Mouse (Mus musculus) liver, embryonic 14.5 days (tissue): ENCODE results near the gene Tmem60. TPM values are rescaled to one million over a fixed set of nuclear protein-coding genes. Genes with fewer than 3 reads are reported as not detected.

Experiments
- ATAC-seq: fragments of 200-750 bp; cut with Nextera tagmentation; 2 replicates; pipeline ENCODE4 v1.8.0; 2017; ENCODE audit warnings: moderate number of reproducible peaks, mild to moderate bottlenecking, moderate library complexity; ENCODE audit not compliant: insufficient read depth
- DNase-seq, 3 experiments: peaks; one replicate each; pipeline ENCODE4 v3.0.0-alpha.2; 2012 to 2013; ENCODE audit warnings: low read depth in 3 of 3, low spot score in 3 of 3
- H3K27ac ChIP-seq: fragments of 300-500 bp; sonication (generic); 2 replicates; pipeline ENCODE4 v1.5.1; 2014; ENCODE audit warnings: moderate library complexity, mild to moderate bottlenecking, control low read depth, inconsistent platforms
- H3K27me3 ChIP-seq: fragments of 300-500 bp; sonication (generic); 2 replicates; pipeline ENCODE4 v1.6.1; 2014; ENCODE audit warnings: mild to moderate bottlenecking, low read length, moderate library complexity; ENCODE audit not compliant: control insufficient read depth, insufficient read depth
- H3K36me3 ChIP-seq: fragments of 300-500 bp; sonication (generic); replicated peaks from 2 replicates; pipeline ENCODE4 v1.6.1; 2014; ENCODE audit warnings: low read depth; ENCODE audit not compliant: control insufficient read depth, insufficient read depth
- H3K4me1 ChIP-seq, 2 experiments: fragments of 200-500 bp in 1 of 2; fragments of 300-500 bp in 1 of 2; sonication (generic) in 1 of 2; replicated peaks; 2 replicates each; pipeline ENCODE4 v1.6.1; 2012 to 2014; ENCODE audit warnings: antibody characterized with exemption in 1 of 2, inconsistent platforms in 1 of 2, low read length in 1 of 2; ENCODE audit not compliant: control insufficient read depth in 2 of 2, insufficient read depth in 2 of 2
- H3K4me2 ChIP-seq: fragments of 300-500 bp; sonication (generic); 2 replicates; pipeline ENCODE4 v1.6.1; 2014; ENCODE audit warnings: low read depth, mild to moderate bottlenecking, control low read depth, moderate library complexity
- H3K4me3 ChIP-seq, 2 experiments: fragments of 200-500 bp in 1 of 2; fragments of 300-500 bp in 1 of 2; sonication (generic) in 1 of 2; 2 replicates each; pipeline ENCODE4 v1.5.1; 2012 to 2014; ENCODE audit warnings: low read depth in 2 of 2, low read length in 2 of 2, mild to moderate bottlenecking in 2 of 2, control low read depth in 1 of 2, inconsistent platforms in 1 of 2, moderate library complexity in 1 of 2; ENCODE audit not compliant: insufficient read depth in 1 of 2
- H3K9ac ChIP-seq: fragments of 300-500 bp; sonication (generic); replicated peaks from 2 replicates; pipeline ENCODE4 v1.6.1; 2014; ENCODE audit warnings: mild to moderate bottlenecking, control low read depth, moderate library complexity
- H3K9me3 ChIP-seq: fragments of 300-500 bp; sonication (generic); 2 replicates; pipeline ENCODE4 v1.6.1; 2016; ENCODE audit warnings: low read length, mixed read lengths; ENCODE audit not compliant: control insufficient read depth
- CTCF ChIP-seq: IDR thresholded peaks from 2 replicates; pipeline ENCODE4 v1.5.1; 2016; ENCODE audit warnings: antibody characterized with exemption, low read depth, control low read depth
- EP300 ChIP-seq: IDR thresholded peaks from 2 replicates; pipeline ENCODE4 v1.6.1; 2016; ENCODE audit warnings: antibody characterized with exemption, low read depth
- WGBS: fragments of 180-500 bp; shearing (Covaris S2); extraction: QIAGEN DNeasy Blood & Tissue Kit; methylation state at CpG from one replicate; pipeline ENCODE4 v1.1.7; 2014; ENCODE audit not compliant: insufficient replicate concordance; 5-methylcytosine and 5-hydroxymethylcytosine counted together
- polyA plus RNA-seq, 2 experiments: library from polyadenylated mRNA; depleted of rRNA in 1 of 2; stranded (reverse) in 1 of 2; unstranded in 1 of 2; fragments of >200 nt; fragmentation: Nextera tagmentation in 1 of 2; extraction: Ambion mirVana in 1 of 2; gene quantifications; 2 replicates each; pipeline versions ENCODE4 v1.2.1 to v1.2.3; 2012 to 2014

Gene Tmem60
- polyA plus RNA-seq, 2 experiments, result 15.1 to 40.9 TPM

DNA sequence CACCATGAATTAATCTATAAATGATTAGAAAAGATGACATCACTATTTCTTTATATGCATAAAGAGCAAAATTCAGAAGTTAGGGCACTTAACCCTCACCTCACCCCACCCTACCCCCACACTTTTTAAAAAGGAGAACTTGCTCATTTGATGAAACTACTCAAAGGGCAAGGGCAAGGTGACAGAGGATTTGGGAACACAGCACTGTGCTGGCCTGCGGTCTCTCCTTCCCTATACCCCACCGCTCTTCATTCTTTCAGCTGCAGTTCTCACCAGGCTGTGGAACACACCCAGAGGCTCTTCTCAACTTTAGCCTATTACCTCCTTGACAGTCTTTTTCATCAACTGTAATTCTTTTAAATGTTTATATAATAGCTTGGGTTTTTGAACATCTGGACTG is 35.0 kb upstream of the Tmem60 start:
- TF ChIP-seq CTCF (no peak), EP300 (no peak)
- Histone ChIP-seq H3K27ac (no peak overlapping the region), H3K4me1 (no peaks in the 10 kb centered on the region; a peak in 1 of 4 replicates), H3K4me3 (no peak overlapping the region), H3K9ac (no peak overlapping the region), H3K4me2 (no peak overlapping the region), H3K36me3 (no peaks in the 10 kb centered on the region), H3K9me3 (no peaks in the 10 kb centered on the region), H3K27me3 (no peaks in the 10 kb centered on the region)
- DNase-seq, result no peak
- 86% methylated on average over 2 of the region's 2 CpGs for WGBS
- ATAC-seq, result no peak

DNA sequence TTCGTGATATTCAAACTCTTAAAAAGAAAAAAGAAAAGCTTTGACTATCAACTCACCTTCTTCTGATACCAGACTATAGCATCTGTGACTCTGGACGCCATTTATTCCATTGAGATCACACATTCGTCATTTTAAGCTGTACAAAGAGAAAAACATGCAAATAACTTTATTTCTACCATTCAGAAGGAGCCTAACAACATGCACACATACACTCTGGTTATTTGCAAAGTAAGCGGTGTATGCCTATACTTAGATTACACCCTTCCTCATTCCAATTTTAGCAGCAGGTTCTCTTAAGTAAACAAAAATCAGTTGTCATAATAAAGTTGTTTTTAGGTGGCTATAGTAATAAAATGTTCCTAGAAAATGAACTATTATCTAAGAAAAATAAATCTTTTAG is 26.9 kb upstream of the Tmem60 start:
- DNase-seq (no peak), ATAC-seq (no peak)
- Histone ChIP-seq H3K27me3 (no peaks in the 10 kb centered on the region), H3K4me2 (no peak overlapping the region), H3K9ac (no peak overlapping the region), H3K4me1 (no peaks in the 10 kb centered on the region), H3K36me3 (no peaks in the 10 kb centered on the region), H3K9me3 (no peaks in the 10 kb centered on the region), H3K4me3 (no peak overlapping the region), H3K27ac (no peak overlapping the region)
- no peak for TF ChIP-seq CTCF
- TF ChIP-seq EP300, result no peak
- WGBS, result 70% methylated on average over 4 of the region's 4 CpGs

DNA sequence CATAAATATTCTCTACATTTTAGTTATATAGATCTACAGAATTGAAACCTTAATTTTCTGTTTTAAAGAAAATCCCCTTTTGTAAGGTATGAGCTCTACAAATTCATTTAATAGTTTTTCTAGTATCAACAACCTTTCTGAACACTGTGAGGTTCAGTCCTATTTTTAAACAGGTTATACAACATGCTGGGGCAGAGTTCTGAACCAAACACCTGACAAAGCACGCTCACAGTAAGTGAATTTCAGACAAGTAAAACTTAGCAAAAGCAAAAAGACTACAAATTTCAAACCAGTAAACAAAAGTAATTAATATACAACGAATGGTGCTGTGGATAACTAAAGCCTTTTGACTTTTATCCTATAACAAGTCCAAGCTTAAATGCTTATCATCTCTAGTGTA is 23.6 kb upstream of the Tmem60 start:
- Histone ChIP-seq H3K9ac (no peak overlapping the region), H3K27me3 (no peaks in the 10 kb centered on the region), H3K27ac (no peak overlapping the region), H3K4me3 (no peak overlapping the region), H3K36me3 (no peaks in the 10 kb centered on the region), H3K4me2 (no peak overlapping the region), H3K4me1 (no peaks in the 10 kb centered on the region), H3K9me3 (no peaks in the 10 kb centered on the region)
- 78% methylated on average over 2 of the region's 2 CpGs for WGBS
- ATAC-seq, result no peak
- no peak for DNase-seq
- TF ChIP-seq CTCF (no peak), EP300 (no peak)

DNA sequence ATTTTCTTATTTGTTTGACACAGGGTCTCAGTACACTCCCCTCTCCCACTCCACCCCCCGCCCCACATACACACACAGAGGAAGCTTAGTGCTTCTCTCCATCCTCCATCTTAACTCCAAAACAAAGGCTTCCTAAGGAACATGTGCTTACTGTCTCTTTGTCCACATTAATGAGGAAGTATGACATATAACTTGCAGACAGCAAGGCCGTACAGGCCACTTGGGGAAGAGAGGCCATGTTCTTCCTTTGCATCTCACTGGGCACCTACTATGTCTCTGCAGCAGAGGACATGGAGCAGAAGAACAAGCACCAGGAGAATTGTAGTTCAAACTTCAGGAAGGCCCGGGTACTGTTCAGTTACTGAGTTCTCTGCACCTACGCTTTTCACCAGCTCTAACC is 21.4 kb upstream of the Tmem60 start:
- no peaks in the 10 kb centered on the region for H3K27me3 ChIP-seq
- DNase-seq (no peak), ATAC-seq (no peak)
- WGBS, result 68% methylated on average over 4 of the region's 4 CpGs
- no peak overlapping the region for H3K9ac ChIP-seq
- no peaks in the 10 kb centered on the region for H3K36me3 ChIP-seq
- peaks cover 0 to 2% of the 10 kb centered on the region in 2 experiments; a peak in 2 of 4 replicates for H3K4me1 ChIP-seq
- H3K9me3 ChIP-seq, result no peaks in the 10 kb centered on the region
- no peak overlapping the region for H3K4me2 ChIP-seq
- no peak for TF ChIP-seq EP300
- TF ChIP-seq CTCF, result no peak
- H3K27ac ChIP-seq, result no peak overlapping the region
- H3K4me3 ChIP-seq, result no peak overlapping the region

DNA sequence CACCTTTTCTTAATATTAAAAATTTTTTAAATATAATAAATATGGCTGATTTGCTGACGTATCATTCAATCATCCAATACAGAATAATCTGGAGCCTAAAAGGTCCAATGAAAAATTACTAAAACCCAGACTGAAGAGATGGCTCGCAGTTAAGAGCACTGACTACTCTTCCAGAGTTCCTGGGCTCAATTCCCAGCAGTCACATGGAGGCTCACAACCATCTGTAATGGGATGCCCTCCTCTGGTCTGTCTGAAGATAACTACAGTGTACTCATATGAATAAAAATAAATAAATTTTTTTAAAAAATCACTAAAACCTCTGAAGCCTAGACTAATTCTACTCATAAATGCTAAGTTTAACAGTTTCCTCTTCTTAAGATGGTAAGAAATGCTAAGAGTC is 20.1 kb upstream of the Tmem60 start:
- Histone ChIP-seq H3K27ac (no peak overlapping the region), H3K9ac (no peak overlapping the region), H3K27me3 (no peaks in the 10 kb centered on the region), H3K4me1 (peaks cover 0 to 2% of the 10 kb centered on the region in 2 experiments; a peak in 2 of 4 replicates), H3K4me2 (no peak overlapping the region), H3K9me3 (no peaks in the 10 kb centered on the region), H3K36me3 (no peaks in the 10 kb centered on the region), H3K4me3 (no peak overlapping the region)
- WGBS, result 78% methylated on average over 2 of the region's 2 CpGs
- DNase-seq, result no peak
- TF ChIP-seq CTCF (no peak), EP300 (no peak)
- no peak for ATAC-seq
